Mouse (Mus musculus): ENCODE data around the gene 1810062G17Rik. TPM values are rescaled to one million over a fixed set of nuclear protein-coding genes. Genes with fewer than 3 reads are reported as not detected.
A peak's percentile ranks its signal among the peaks of the same experiment; 100 is the strongest.

1810062G17Rik gene
- total and polyA plus RNA-seq, 2 experiments, result 0.87 to 1.7 TPM

GRCm38 (mm10) chr3:36493641-36494283 lies 18.0 kb downstream of the 1810062G17Rik start:
- Histone ChIP-seq H3K9ac (ENCODE audit: low read depth, low read length) (no peak overlapping the region), H3K27ac (replicated peaks; ENCODE audit: insufficient read depth, low read depth, low read length) (no peak overlapping the region), H3K27me3 (ENCODE audit: control insufficient read depth, insufficient read depth, low read length) (no peaks in the 10 kb centered on the region), H3K4me1 (ENCODE audit: control insufficient read depth, insufficient read depth, low read length) (no peaks in the 10 kb centered on the region; the same call in 1 of the 2 replicates), H3K36me3 (ENCODE audit: control insufficient read depth, insufficient read depth, low read length) (no peaks in the 10 kb centered on the region), H3K79me2 (ENCODE audit: control insufficient read depth, insufficient read depth, low read length) (no peaks in the 10 kb centered on the region), H3K4me3 (ENCODE audit: insufficient read depth, low read depth, low read length) (no peak overlapping the region)
- DNase-seq (ENCODE audit: extremely low read depth, low read depth, low spot score), result no peak
- WGBS, result 76% methylated on average over 6 of the region's 6 CpGs
- TF ChIP-seq CTCF (IDR thresholded peaks at IDR 0.05; ENCODE audit: low read depth, low read length), result no peak
- no peak for TF ChIP-seq POLR2A (IDR thresholded peaks at IDR 0.05; ENCODE audit: extremely low read depth, insufficient read depth, low read length)

GRCm38 (mm10) chr3:36494613-36495012 lies 18.9 kb downstream of the 1810062G17Rik start:
- Histone ChIP-seq H3K36me3 (ENCODE audit: control insufficient read depth, insufficient read depth, low read length) (no peaks in the 10 kb centered on the region), H3K4me3 (ENCODE audit: insufficient read depth, low read depth, low read length) (no peak overlapping the region), H3K9ac (ENCODE audit: low read depth, low read length) (no peak overlapping the region), H3K4me1 (ENCODE audit: control insufficient read depth, insufficient read depth, low read length) (no peaks in the 10 kb centered on the region; the same call in 1 of the 2 replicates), H3K27me3 (ENCODE audit: control insufficient read depth, insufficient read depth, low read length) (no peaks in the 10 kb centered on the region), H3K27ac (replicated peaks; ENCODE audit: insufficient read depth, low read depth, low read length) (no peak overlapping the region), H3K79me2 (ENCODE audit: control insufficient read depth, insufficient read depth, low read length) (no peaks in the 10 kb centered on the region)
- 86% methylated on average over 2 of the region's 2 CpGs for WGBS
- TF ChIP-seq POLR2A (IDR thresholded peaks at IDR 0.05; ENCODE audit: extremely low read depth, insufficient read depth, low read length), result no peak
- TF ChIP-seq CTCF (IDR thresholded peaks at IDR 0.05; ENCODE audit: low read depth, low read length), result no peak
- no peak for DNase-seq (ENCODE audit: extremely low read depth, low read depth, low spot score)

- DNase-seq (ENCODE audit: extremely low read depth, low read depth, low spot score), result peak; percentile 97
- peak overlapping the region; percentile 36 for H3K4me3 ChIP-seq (ENCODE audit: insufficient read depth, low read depth, low read length)
Observed at GRCm38 (mm10) chr3:36495436-36495835, 19.7 kb downstream of the 1810062G17Rik start.

DNA sequence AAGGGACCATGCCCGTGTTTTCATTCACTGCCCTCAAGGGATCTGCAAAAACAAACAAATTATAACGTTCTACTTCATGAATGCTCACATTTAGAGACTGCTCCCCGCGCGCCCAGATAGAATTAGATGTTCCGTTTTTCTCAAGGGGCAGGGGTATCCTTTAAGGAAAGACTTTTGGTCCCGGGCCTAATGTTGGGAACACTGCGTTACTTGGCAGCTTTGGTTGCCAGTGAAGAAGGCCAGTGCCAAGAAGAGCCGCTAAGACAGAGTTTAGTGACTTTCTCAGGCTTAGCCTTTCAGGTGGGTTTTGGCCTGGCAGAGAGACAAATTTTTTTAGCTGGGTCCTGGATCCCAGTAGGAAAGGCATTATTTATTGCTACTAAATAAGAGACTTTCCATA lies 20.5 kb downstream of the 1810062G17Rik start:
- H3K27ac ChIP-seq (replicated peaks; ENCODE audit: insufficient read depth, low read depth, low read length), result no peak overlapping the region
- H3K9ac ChIP-seq (ENCODE audit: low read depth, low read length), result no peak overlapping the region
- H3K4me1 ChIP-seq (ENCODE audit: control insufficient read depth, insufficient read depth, low read length), result no peaks in the 10 kb centered on the region; the same call in 1 of the 2 replicates
- WGBS, result 88% methylated on average over 9 of the region's 9 CpGs
- no peak for DNase-seq (ENCODE audit: extremely low read depth, low read depth, low spot score)
- H3K4me3 ChIP-seq (ENCODE audit: insufficient read depth, low read depth, low read length), result no peak overlapping the region
- H3K36me3 ChIP-seq (ENCODE audit: control insufficient read depth, insufficient read depth, low read length), result no peaks in the 10 kb centered on the region
- no peaks in the 10 kb centered on the region for H3K27me3 ChIP-seq (ENCODE audit: control insufficient read depth, insufficient read depth, low read length)
- H3K79me2 ChIP-seq (ENCODE audit: control insufficient read depth, insufficient read depth, low read length), result no peaks in the 10 kb centered on the region
- TF ChIP-seq POLR2A (IDR thresholded peaks at IDR 0.05; ENCODE audit: extremely low read depth, insufficient read depth, low read length) (no peak), CTCF (IDR thresholded peaks at IDR 0.05; ENCODE audit: low read depth, low read length) (no peak)

More at GRCm38 (mm10) chr3:36495436-36495835, 19.7 kb downstream of the 1810062G17Rik start:
- Histone ChIP-seq H3K9ac (ENCODE audit: low read depth, low read length) (peak overlapping the region; percentile 52), H3K79me2 (ENCODE audit: control insufficient read depth, insufficient read depth, low read length) (no peaks in the 10 kb centered on the region), H3K27ac (replicated peaks; ENCODE audit: insufficient read depth, low read depth, low read length) (peak overlapping the region; percentile 67), H3K27me3 (ENCODE audit: control insufficient read depth, insufficient read depth, low read length) (no peaks in the 10 kb centered on the region), H3K36me3 (ENCODE audit: control insufficient read depth, insufficient read depth, low read length) (no peaks in the 10 kb centered on the region), H3K4me1 (ENCODE audit: control insufficient read depth, insufficient read depth, low read length) (no peaks in the 10 kb centered on the region; the same call in 1 of the 2 replicates)
- TF ChIP-seq CTCF (IDR thresholded peaks at IDR 0.05; ENCODE audit: low read depth, low read length) (peak; percentile 89), POLR2A (IDR thresholded peaks at IDR 0.05; ENCODE audit: extremely low read depth, insufficient read depth, low read length) (no peak)
- 4% methylated on average over 6 of the region's 6 CpGs for WGBS

DNA sequence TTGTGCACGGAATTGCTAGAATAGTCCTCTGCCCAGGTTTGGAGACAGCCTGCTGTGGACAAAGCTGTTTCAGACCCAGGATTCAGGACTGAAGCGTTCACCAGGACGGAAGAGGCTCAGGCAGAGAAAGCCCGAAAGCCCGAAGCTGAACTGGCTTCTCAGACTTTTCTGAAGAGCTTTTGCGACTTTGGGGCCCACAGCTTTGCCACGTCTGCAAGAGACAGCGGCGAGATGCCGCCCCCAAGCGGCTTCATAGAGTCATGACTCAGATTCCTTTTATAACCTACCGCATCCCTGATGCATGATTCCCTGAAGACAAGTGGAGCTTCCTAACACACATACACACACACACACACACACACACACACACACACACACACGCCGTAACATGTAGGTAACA lies 21.0 kb downstream of the 1810062G17Rik start:
- Histone ChIP-seq H3K27ac (replicated peaks; ENCODE audit: insufficient read depth, low read depth, low read length) (no peak overlapping the region), H3K4me1 (ENCODE audit: control insufficient read depth, insufficient read depth, low read length) (no peaks in the 10 kb centered on the region; the same call in 1 of the 2 replicates), H3K79me2 (ENCODE audit: control insufficient read depth, insufficient read depth, low read length) (no peaks in the 10 kb centered on the region), H3K36me3 (ENCODE audit: control insufficient read depth, insufficient read depth, low read length) (no peaks in the 10 kb centered on the region), H3K27me3 (ENCODE audit: control insufficient read depth, insufficient read depth, low read length) (no peaks in the 10 kb centered on the region), H3K9ac (ENCODE audit: low read depth, low read length) (no peak overlapping the region), H3K4me3 (ENCODE audit: insufficient read depth, low read depth, low read length) (no peak overlapping the region)
- 16% methylated on average over 14 of the region's 14 CpGs for WGBS
- peak; percentile 44 for DNase-seq (ENCODE audit: extremely low read depth, low read depth, low spot score)
- TF ChIP-seq CTCF (IDR thresholded peaks at IDR 0.05; ENCODE audit: low read depth, low read length) (peak; percentile 86), POLR2A (IDR thresholded peaks at IDR 0.05; ENCODE audit: extremely low read depth, insufficient read depth, low read length) (no peak)

DNA sequence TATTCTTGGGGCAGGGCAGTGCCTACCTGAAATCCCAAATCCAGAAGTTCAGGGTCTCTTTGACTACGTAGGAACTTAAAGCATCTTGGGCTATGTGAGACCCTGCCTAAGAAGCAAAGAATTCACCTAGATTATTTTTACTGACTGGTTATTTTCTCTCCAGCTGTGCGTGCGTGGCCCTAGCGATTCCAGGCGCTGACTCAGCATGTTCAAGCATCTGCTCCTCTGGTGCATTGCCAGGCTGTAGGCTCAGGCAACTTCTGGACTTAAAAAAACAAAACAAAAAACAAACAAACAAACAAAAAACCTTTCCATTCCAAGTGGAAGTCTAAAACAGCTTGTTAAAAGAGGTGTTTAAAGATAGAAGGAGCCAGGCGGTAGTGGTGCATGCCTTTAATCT lies 22.5 kb downstream of the 1810062G17Rik start:
- H3K4me3 ChIP-seq (ENCODE audit: insufficient read depth, low read depth, low read length), result no peak overlapping the region
- TF ChIP-seq CTCF (IDR thresholded peaks at IDR 0.05; ENCODE audit: low read depth, low read length) (no peak), POLR2A (IDR thresholded peaks at IDR 0.05; ENCODE audit: extremely low read depth, insufficient read depth, low read length) (no peak)
- no peak for DNase-seq (ENCODE audit: extremely low read depth, low read depth, low spot score)
- H3K9ac ChIP-seq (ENCODE audit: low read depth, low read length), result no peak overlapping the region
- H3K27ac ChIP-seq (replicated peaks; ENCODE audit: insufficient read depth, low read depth, low read length), result no peak overlapping the region
- 89% methylated on average over 6 of the region's 6 CpGs for WGBS
- H3K79me2 ChIP-seq (ENCODE audit: control insufficient read depth, insufficient read depth, low read length), result no peaks in the 10 kb centered on the region
- no peaks in the 10 kb centered on the region; the same call in 1 of the 2 replicates for H3K4me1 ChIP-seq (ENCODE audit: control insufficient read depth, insufficient read depth, low read length)
- no peaks in the 10 kb centered on the region for H3K36me3 ChIP-seq (ENCODE audit: control insufficient read depth, insufficient read depth, low read length)
- H3K27me3 ChIP-seq (ENCODE audit: control insufficient read depth, insufficient read depth, low read length), result no peaks in the 10 kb centered on the region

All from liver, adult 2 months (tissue).